Mouse (Mus musculus): Measurements from ENCODE around the gene Slc30a7. TPM values are rescaled to one million over a fixed set of nuclear protein-coding genes. Genes with fewer than 3 reads are reported as not detected.

Gene Slc30a7
- polyA plus RNA-seq, 1 experiment: 7.8 TPM

DNA sequence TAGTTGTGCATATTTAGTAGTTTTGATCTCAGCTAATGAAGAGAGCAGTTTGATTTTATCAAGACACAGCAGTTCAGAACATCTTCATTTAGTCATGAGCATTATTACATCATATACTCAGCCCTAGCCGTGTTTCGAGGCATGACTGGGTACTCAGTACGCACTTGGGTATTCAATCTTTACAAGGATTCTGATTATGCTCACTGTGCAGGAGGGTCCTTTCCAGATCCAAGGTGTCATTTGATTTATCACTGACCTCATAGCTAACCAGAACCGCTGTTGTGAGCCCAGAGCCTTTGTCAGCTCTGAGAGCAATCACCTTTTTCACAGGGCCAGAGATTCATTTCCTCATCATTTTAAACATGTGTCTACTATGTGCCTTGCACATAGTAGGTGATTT, 101.6 kb downstream of the Slc30a7 start:
- Histone ChIP-seq H3K36me3 (ENCODE audit: control insufficient read depth, insufficient read depth, low read length) (peaks cover 3% of the 10 kb centered on the region; the same call in 1 of the 2 replicates), H3K4me1 (ENCODE audit: control insufficient read depth, insufficient read depth, insufficient read length) (peaks cover 3% of the 10 kb centered on the region), H3K27me3 (ENCODE audit: control insufficient read depth, insufficient read depth, low read length) (no peaks in the 10 kb centered on the region), H3K4me3 (ENCODE audit: extremely low read depth, insufficient read depth, insufficient read length) (no peak overlapping the region), H3K27ac (ENCODE audit: insufficient read depth, low read length) (no peak overlapping the region)
- WGBS: 98% methylated on average over 4 of the region's 4 CpGs
- TF ChIP-seq CTCF (IDR thresholded peaks at IDR 0.05; ENCODE audit: extremely low read depth, insufficient read depth, insufficient read length, insufficient replicate concordance): no peak
- no peak for TF ChIP-seq POLR2A (IDR thresholded peaks at IDR 0.05; ENCODE audit: low read depth, low read length)
- DNase-seq (ENCODE audit: low read depth in 1 of 2, low spot score in 2 of 2): no peak

GRCm38 (mm10) chr3:115905067-115905466, 102.1 kb downstream of the Slc30a7 start:
- DNase-seq (ENCODE audit: low read depth in 1 of 2, low spot score in 2 of 2): no peak
- peaks cover 3% of the 10 kb centered on the region; the same call in 1 of the 2 replicates for H3K36me3 ChIP-seq (ENCODE audit: control insufficient read depth, insufficient read depth, low read length)

GRCm38 (mm10) chr3:115902301-115902956, 104.8 kb downstream of the Slc30a7 start:
- H3K4me3 ChIP-seq (ENCODE audit: extremely low read depth, insufficient read depth, insufficient read length): no peak overlapping the region
- WGBS: 44% methylated on average over 9 of the region's 9 CpGs
- peak in 1 of 2 experiments; percentile 66 for DNase-seq (ENCODE audit: low read depth in 1 of 2, low spot score in 2 of 2)
- H3K4me1 ChIP-seq (ENCODE audit: control insufficient read depth, insufficient read depth, insufficient read length): peaks cover 3% of the 10 kb centered on the region
- TF ChIP-seq POLR2A (IDR thresholded peaks at IDR 0.05; ENCODE audit: low read depth, low read length) (no peak), CTCF (IDR thresholded peaks at IDR 0.05; ENCODE audit: extremely low read depth, insufficient read depth, insufficient read length, insufficient replicate concordance) (peak; percentile 5; the same call in 1 of the 2 replicates)
- H3K27ac ChIP-seq (ENCODE audit: insufficient read depth, low read length): no peak overlapping the region; the same call in 1 of the 2 replicates
- no peaks in the 10 kb centered on the region for H3K27me3 ChIP-seq (ENCODE audit: control insufficient read depth, insufficient read depth, low read length)
- H3K36me3 ChIP-seq (ENCODE audit: control insufficient read depth, insufficient read depth, low read length): peaks cover 4% of the 10 kb centered on the region; the same call in 1 of the 2 replicates

More at GRCm38 (mm10) chr3:115905067-115905466, 102.1 kb downstream of the Slc30a7 start:
- TF ChIP-seq POLR2A (IDR thresholded peaks at IDR 0.05; ENCODE audit: low read depth, low read length): no peak
- Histone ChIP-seq H3K27ac (ENCODE audit: insufficient read depth, low read length) (no peak overlapping the region), H3K4me3 (ENCODE audit: extremely low read depth, insufficient read depth, insufficient read length) (no peak overlapping the region), H3K27me3 (ENCODE audit: control insufficient read depth, insufficient read depth, low read length) (no peaks in the 10 kb centered on the region), H3K4me1 (ENCODE audit: control insufficient read depth, insufficient read depth, insufficient read length) (peaks cover 3% of the 10 kb centered on the region)
- WGBS: 89% methylated on average over 3 of the region's 3 CpGs

- no peak overlapping the region for H3K27ac ChIP-seq (ENCODE audit: insufficient read depth, low read length)
- WGBS: 87% methylated on average over 3 of the region's 3 CpGs
- no peak for DNase-seq (ENCODE audit: low read depth in 1 of 2, low spot score in 2 of 2)
- H3K4me3 ChIP-seq (ENCODE audit: extremely low read depth, insufficient read depth, insufficient read length): no peak overlapping the region
- no peaks in the 10 kb centered on the region for H3K27me3 ChIP-seq (ENCODE audit: control insufficient read depth, insufficient read depth, low read length)
- no peak for TF ChIP-seq POLR2A (IDR thresholded peaks at IDR 0.05; ENCODE audit: low read depth, low read length)
- TF ChIP-seq CTCF (IDR thresholded peaks at IDR 0.05; ENCODE audit: extremely low read depth, insufficient read depth, insufficient read length, insufficient replicate concordance): no peak
- peaks cover 9% of the 10 kb centered on the region for H3K36me3 ChIP-seq (ENCODE audit: control insufficient read depth, insufficient read depth, low read length)
- H3K4me1 ChIP-seq (ENCODE audit: control insufficient read depth, insufficient read depth, insufficient read length): peaks cover 3% of the 10 kb centered on the region
Measured at GRCm38 (mm10) chr3:115898354-115898948, 108.8 kb downstream of the Slc30a7 start.

GRCm38 (mm10) chr3:115893166-115893565, 114.0 kb downstream of the Slc30a7 start:
- Histone ChIP-seq H3K27ac (ENCODE audit: insufficient read depth, low read length) (no peak overlapping the region), H3K27me3 (ENCODE audit: control insufficient read depth, insufficient read depth, low read length) (no peaks in the 10 kb centered on the region), H3K4me1 (ENCODE audit: control insufficient read depth, insufficient read depth, insufficient read length) (no peaks in the 10 kb centered on the region; the same call in 1 of the 2 replicates), H3K36me3 (ENCODE audit: control insufficient read depth, insufficient read depth, low read length) (peaks cover 12% of the 10 kb centered on the region), H3K4me3 (ENCODE audit: extremely low read depth, insufficient read depth, insufficient read length) (no peak overlapping the region)
- 91% methylated on average over 2 of the region's 2 CpGs for WGBS
- DNase-seq (ENCODE audit: low read depth in 1 of 2, low spot score in 2 of 2): no peak
- TF ChIP-seq CTCF (IDR thresholded peaks at IDR 0.05; ENCODE audit: extremely low read depth, insufficient read depth, insufficient read length, insufficient replicate concordance): no peak
- TF ChIP-seq POLR2A (IDR thresholded peaks at IDR 0.05; ENCODE audit: low read depth, low read length): no peak

DNA sequence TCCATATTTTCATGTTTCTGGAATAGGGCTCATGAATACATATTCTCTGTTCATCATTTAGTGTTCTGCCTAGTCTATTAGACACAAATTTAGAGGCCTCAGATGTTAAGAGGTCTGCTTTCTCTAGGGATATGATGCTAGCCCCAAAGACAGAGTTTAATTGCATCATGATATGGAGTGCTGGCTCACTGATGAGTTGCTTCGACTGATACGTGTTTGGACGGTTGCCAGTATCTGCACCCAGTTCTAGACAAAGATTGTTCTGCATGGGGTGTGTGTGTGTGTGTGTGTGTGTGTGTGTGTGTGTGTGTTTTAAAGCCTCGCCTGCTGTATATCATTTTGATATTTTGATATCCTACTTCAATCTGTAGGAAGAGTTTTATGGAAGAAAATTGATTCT, 114.9 kb downstream of the Slc30a7 start:
- no peaks in the 10 kb centered on the region; the same call in 1 of the 2 replicates for H3K4me1 ChIP-seq (ENCODE audit: control insufficient read depth, insufficient read depth, insufficient read length)
- no peak overlapping the region for H3K27ac ChIP-seq (ENCODE audit: insufficient read depth, low read length)
- H3K27me3 ChIP-seq (ENCODE audit: control insufficient read depth, insufficient read depth, low read length): no peaks in the 10 kb centered on the region
- no peak for DNase-seq (ENCODE audit: low read depth in 1 of 2, low spot score in 2 of 2)
- H3K4me3 ChIP-seq (ENCODE audit: extremely low read depth, insufficient read depth, insufficient read length): no peak overlapping the region
- TF ChIP-seq POLR2A (IDR thresholded peaks at IDR 0.05; ENCODE audit: low read depth, low read length): no peak
- TF ChIP-seq CTCF (IDR thresholded peaks at IDR 0.05; ENCODE audit: extremely low read depth, insufficient read depth, insufficient read length, insufficient replicate concordance): no peak
- WGBS: 85% methylated on average over 4 of the region's 4 CpGs
- peaks cover 12% of the 10 kb centered on the region for H3K36me3 ChIP-seq (ENCODE audit: control insufficient read depth, insufficient read depth, low read length)

Other genes starting within 250 kb of the Slc30a7 start
- gene Dph5, start 119.6 kb downstream of the Slc30a7 start, polyA plus RNA-seq (2012; rRNA removed): 9.6 and 10.2 TPM in 2 replicates
- gene Extl2, start 56 bp upstream of the Slc30a7 start, polyA plus RNA-seq (2012; rRNA removed): 4.4 and 4.7 TPM in 2 replicates
- gene Vcam1, start 122.3 kb upstream of the Slc30a7 start, polyA plus RNA-seq (2012; rRNA removed): 32.8 and 51.8 TPM in 2 replicates
- 3.3 and 5.8 TPM in 2 replicates for gene Gpr88, start 246.1 kb upstream of the Slc30a7 start, polyA plus RNA-seq (2012; rRNA removed)